Mouse (Mus musculus): ENCODE data around the gene Otop2. TPM values are rescaled to one million over a fixed set of nuclear protein-coding genes. Genes with fewer than 3 reads are reported as not detected.
A peak's percentile ranks its signal among the peaks of the same experiment; 100 is the strongest.

Gene Otop2
- polyA plus RNA-seq, 1 experiment from 2014 or later = not detected

DNA sequence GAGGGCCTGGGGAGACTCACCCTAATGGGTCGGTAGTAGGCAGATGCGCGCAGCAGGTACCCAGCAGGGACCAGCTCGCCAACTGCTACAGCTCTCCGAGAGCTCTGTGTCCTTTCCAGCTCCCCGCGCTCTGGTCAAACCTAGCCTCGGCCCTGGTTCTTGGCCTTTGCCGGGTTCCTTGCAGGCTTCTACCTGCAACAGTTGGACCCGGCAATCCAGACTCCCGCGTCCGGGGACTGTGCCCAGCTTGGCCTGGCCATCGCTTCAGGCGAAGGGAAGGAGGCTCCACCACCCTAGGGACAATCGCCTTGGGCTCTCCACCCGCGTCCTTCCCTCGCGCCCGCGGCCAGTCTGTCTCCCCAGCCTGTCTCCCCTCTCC lies 40.6 kb upstream of the Otop2 start:
- Histone ChIP-seq H3K9me3 (ENCODE audit: control insufficient read depth, low read depth, low read length) (no peaks in the 10 kb centered on the region), H3K36me3 (ENCODE audit: control insufficient read depth, insufficient read depth, low read length) (no peaks in the 10 kb centered on the region; the same call in 1 of the 2 replicates), H3K4me1 (ENCODE audit: control insufficient read depth, insufficient read depth, low read length) (peaks cover 7% of the 10 kb centered on the region; the same call in 1 of the 2 replicates), H3K4me3 (ENCODE audit: low read depth, low read length) (peak overlapping the region; percentile 32), H3K27ac (ENCODE audit: low read length) (no peak overlapping the region), H3K27me3 (ENCODE audit: control insufficient read depth, insufficient read depth, low read length) (peaks cover 58% of the 10 kb centered on the region), H3K4me2 (replicated peaks; ENCODE audit: low read depth, low read length) (peak overlapping the region; percentile 59), H3K9ac (replicated peaks; ENCODE audit: low read depth, low read length) (no peak overlapping the region)
- no peak for ATAC-seq (ENCODE audit: insufficient number of reproducible peaks, insufficient read depth, low FRiP score, low read depth)
- WGBS = 4% methylated on average over 22 of the region's 22 CpGs

DNA sequence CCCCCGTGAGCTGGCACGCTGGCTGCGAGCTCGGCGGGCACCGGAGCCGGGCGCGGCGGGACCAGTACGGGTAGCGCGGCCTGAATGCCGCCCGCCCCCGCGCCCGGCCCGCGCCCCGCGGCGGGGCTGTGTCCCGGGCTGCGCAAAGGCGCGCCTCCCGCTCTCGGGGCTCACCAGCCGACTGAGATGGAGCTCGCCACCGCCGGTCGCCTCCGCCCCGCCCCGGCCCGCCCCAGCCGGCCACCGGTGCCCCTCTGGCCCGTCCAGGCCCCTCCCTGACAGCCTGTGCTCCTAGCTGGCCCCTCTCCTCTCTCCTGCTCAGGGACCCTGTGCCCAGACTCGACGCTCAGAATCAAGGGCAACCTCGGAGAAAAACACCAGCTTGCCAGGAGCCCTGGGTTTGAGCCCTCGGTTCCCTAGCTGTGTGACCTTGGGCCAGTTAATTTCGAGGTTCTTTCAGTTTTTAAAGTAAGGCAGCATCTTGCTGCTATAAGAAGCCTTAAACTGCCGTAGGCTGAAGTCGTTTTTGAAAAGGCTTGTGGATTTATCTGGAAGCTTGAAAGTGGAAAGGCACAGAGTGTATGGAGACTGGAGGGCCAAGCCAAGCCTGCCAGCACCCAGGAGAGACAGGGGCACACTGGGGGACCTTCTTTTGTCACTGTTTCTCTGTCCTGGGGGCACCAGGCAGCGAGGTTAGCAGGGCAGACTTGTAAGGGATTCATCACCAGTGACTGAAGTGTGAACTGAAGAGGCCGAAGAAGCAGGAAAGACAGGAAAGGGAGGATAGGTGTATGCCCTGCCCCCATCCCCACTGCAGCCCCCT lies 39.7 kb upstream of the Otop2 start, which contains the start of gene Grin2c:
Gene Grin2c (minus strand): TSS at position 183 of the 823 bp plus-strand sequence.
- no peak within 1 kb of the TSS for H3K27ac ChIP-seq (ENCODE audit: low read length)
- peak within 1 kb of the TSS; percentile 32 for H3K4me3 ChIP-seq (ENCODE audit: low read depth, low read length)
- H3K4me1 ChIP-seq (ENCODE audit: control insufficient read depth, insufficient read depth, low read length) = peaks cover 7% of the 10 kb centered on the region; the same call in 1 of the 2 replicates
- H3K27me3 ChIP-seq (ENCODE audit: control insufficient read depth, insufficient read depth, low read length) = peaks cover 50% of the 10 kb centered on the region
- no peak for ATAC-seq (ENCODE audit: insufficient number of reproducible peaks, insufficient read depth, low FRiP score, low read depth)
- peak within 1 kb of the TSS; percentile 59 for H3K4me2 ChIP-seq (replicated peaks; ENCODE audit: low read depth, low read length)
- no peaks in the 10 kb centered on the region for H3K9me3 ChIP-seq (ENCODE audit: control insufficient read depth, low read depth, low read length)
- no peak within 1 kb of the TSS for H3K9ac ChIP-seq (replicated peaks; ENCODE audit: low read depth, low read length)
- no peaks in the 10 kb centered on the region; the same call in 1 of the 2 replicates for H3K36me3 ChIP-seq (ENCODE audit: control insufficient read depth, insufficient read depth, low read length)
- 6% methylated on average over 45 of the region's 50 CpGs for WGBS

DNA sequence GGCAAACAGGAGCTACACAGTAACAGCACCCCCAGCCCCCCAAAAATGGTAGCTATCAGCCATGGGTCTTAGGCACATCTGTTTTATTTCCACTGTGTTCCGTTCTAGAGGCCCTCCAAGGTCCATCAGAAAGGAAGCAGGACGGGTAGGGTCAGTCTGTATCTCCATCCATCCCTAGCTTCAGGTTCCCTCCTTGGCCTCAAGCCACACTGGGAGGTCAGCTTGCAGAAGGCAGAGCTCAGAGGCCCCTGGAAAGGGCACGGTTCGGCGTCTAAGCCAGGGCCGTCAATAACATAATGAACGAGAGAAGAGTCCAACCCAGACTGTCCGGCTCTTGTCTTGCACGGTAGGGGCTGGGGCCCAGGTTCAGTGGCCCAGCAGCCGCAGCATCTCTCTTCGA lies 39.0 kb upstream of the Otop2 start:
- no peak overlapping the region for H3K9ac ChIP-seq (replicated peaks; ENCODE audit: low read depth, low read length)
- WGBS = 64% methylated on average over 11 of the region's 11 CpGs
- H3K9me3 ChIP-seq (ENCODE audit: control insufficient read depth, low read depth, low read length) = no peaks in the 10 kb centered on the region
- no peaks in the 10 kb centered on the region; the same call in 1 of the 2 replicates for H3K36me3 ChIP-seq (ENCODE audit: control insufficient read depth, insufficient read depth, low read length)
- peaks cover 45% of the 10 kb centered on the region for H3K27me3 ChIP-seq (ENCODE audit: control insufficient read depth, insufficient read depth, low read length)
- H3K4me2 ChIP-seq (replicated peaks; ENCODE audit: low read depth, low read length) = no peak overlapping the region
- no peak overlapping the region for H3K27ac ChIP-seq (ENCODE audit: low read length)
- no peak overlapping the region for H3K4me3 ChIP-seq (ENCODE audit: low read depth, low read length)
- H3K4me1 ChIP-seq (ENCODE audit: control insufficient read depth, insufficient read depth, low read length) = peaks cover 7% of the 10 kb centered on the region; the same call in 1 of the 2 replicates
- no peak for ATAC-seq (ENCODE audit: insufficient number of reproducible peaks, insufficient read depth, low FRiP score, low read depth)

DNA sequence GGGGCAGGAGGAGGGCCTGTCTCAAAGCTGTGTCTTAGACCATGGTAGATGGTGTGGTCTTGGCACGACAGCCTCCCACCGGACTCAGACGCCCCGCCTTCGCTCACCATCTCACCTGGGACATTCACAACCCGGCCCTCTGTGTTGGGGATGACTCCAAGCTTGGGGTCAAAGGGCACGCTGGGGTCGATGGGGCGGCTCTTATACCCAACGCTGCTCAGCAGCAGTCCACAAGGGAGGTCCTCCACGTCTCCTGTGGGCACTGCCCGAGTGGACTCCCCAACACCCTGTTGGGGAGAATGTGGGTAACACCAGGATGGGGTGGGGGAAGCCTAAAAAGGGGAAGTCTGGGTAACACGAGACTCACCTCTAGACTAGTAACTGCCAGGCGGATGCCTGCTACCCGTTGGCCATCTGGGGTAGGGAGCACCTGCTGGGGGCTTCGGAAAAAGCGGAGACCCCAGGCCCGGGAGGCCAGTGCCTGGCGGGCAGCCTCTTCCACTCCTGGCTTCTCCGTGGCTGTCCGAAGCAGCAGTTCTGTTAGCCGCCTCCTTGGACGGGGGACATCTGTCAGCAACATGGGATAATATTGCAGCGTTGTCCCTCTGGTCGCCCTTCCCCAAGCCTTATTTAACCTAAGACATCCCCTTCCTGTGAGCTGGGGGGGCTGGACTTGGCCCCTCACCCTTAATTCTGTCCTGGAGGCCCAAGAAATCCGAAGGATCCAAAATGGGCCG lies 37.5 kb upstream of the Otop2 start:
- no peak for ATAC-seq (ENCODE audit: insufficient number of reproducible peaks, insufficient read depth, low FRiP score, low read depth)
- no peak overlapping the region for H3K4me2 ChIP-seq (replicated peaks; ENCODE audit: low read depth, low read length)
- no peaks in the 10 kb centered on the region; the same call in 1 of the 2 replicates for H3K36me3 ChIP-seq (ENCODE audit: control insufficient read depth, insufficient read depth, low read length)
- peaks cover 39% of the 10 kb centered on the region for H3K27me3 ChIP-seq (ENCODE audit: control insufficient read depth, insufficient read depth, low read length)
- no peak overlapping the region for H3K27ac ChIP-seq (ENCODE audit: low read length)
- no peak overlapping the region for H3K9ac ChIP-seq (replicated peaks; ENCODE audit: low read depth, low read length)
- H3K9me3 ChIP-seq (ENCODE audit: control insufficient read depth, low read depth, low read length) = no peaks in the 10 kb centered on the region
- WGBS = 91% methylated on average over 27 of the region's 27 CpGs
- H3K4me1 ChIP-seq (ENCODE audit: control insufficient read depth, insufficient read depth, low read length) = peaks cover 7% of the 10 kb centered on the region; the same call in 1 of the 2 replicates
- H3K4me3 ChIP-seq (ENCODE audit: low read depth, low read length) = no peak overlapping the region

DNA sequence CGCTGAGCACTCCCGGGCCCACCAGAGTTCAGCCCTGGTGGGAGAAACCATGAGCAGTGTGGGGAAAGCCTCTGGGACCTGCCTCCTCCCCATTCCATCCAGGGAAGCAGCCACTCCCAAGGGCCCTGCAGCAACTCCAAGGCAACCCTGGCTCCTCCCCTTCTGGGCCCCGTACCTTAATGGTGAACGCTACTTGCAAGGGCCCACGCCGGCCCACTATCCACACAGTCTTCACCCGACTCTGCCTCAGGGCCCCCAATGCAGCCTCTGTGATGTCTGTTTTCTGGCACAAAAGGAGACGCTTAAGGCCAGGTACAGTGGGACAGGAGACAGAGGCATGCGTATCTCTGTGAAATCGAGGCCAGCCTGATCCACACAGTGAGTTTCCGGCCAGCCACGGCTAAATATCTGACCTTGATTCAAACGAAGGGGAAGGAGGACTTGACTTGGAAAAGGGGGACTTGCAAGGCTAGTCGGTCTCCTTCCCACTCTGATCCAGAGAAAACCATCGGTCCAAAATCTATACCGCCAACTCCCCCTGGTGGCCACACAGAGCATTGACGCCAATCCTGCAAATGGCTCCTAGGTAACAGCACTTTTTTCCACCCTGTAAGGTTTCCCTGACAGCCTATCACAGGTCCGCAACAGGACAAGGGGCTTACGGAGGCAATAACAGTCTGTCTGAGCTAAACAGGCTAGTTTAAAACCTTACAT lies 36.7 kb upstream of the Otop2 start:
- WGBS = 25% methylated on average over 19 of the region's 19 CpGs
- Histone ChIP-seq H3K4me2 (replicated peaks; ENCODE audit: low read depth, low read length) (no peak overlapping the region), H3K27ac (ENCODE audit: low read length) (no peak overlapping the region), H3K9ac (replicated peaks; ENCODE audit: low read depth, low read length) (no peak overlapping the region), H3K4me1 (ENCODE audit: control insufficient read depth, insufficient read depth, low read length) (peaks cover 7% of the 10 kb centered on the region; the same call in 1 of the 2 replicates), H3K27me3 (ENCODE audit: control insufficient read depth, insufficient read depth, low read length) (peaks cover 31% of the 10 kb centered on the region), H3K9me3 (ENCODE audit: control insufficient read depth, low read depth, low read length) (no peaks in the 10 kb centered on the region), H3K36me3 (ENCODE audit: control insufficient read depth, insufficient read depth, low read length) (no peaks in the 10 kb centered on the region; the same call in 1 of the 2 replicates), H3K4me3 (ENCODE audit: low read depth, low read length) (no peak overlapping the region)
- 0 out of 2 replicates have a peak, but pooled peaks have one; percentile 5 for ATAC-seq (ENCODE audit: insufficient number of reproducible peaks, insufficient read depth, low FRiP score, low read depth)

DNA sequence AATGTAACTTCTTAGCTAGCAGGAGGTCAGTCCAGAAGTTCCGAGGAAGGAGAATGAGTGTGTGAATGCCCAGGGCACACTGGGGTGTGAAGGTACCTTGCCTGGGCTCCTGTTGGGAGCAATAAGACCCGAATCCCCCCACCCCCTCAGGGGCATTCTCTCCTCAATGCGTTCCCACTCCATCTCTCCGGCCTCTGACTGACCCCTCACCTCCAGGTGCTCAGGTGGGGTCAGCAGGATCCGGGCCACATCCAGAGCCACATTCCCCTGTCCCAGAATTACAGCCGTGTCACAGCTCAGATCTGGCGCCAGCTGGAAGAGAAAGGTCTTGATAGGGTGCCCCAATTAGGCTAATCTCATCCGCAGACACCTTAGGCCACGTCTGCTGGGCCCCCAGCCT lies 35.9 kb upstream of the Otop2 start:
- H3K4me2 ChIP-seq (replicated peaks; ENCODE audit: low read depth, low read length) = no peak overlapping the region
- no peaks in the 10 kb centered on the region; the same call in 1 of the 2 replicates for H3K36me3 ChIP-seq (ENCODE audit: control insufficient read depth, insufficient read depth, low read length)
- H3K27ac ChIP-seq (ENCODE audit: low read length) = no peak overlapping the region
- peaks cover 24% of the 10 kb centered on the region for H3K27me3 ChIP-seq (ENCODE audit: control insufficient read depth, insufficient read depth, low read length)
- WGBS = 74% methylated on average over 9 of the region's 9 CpGs
- ATAC-seq (ENCODE audit: insufficient number of reproducible peaks, insufficient read depth, low FRiP score, low read depth) = no peak
- no peak overlapping the region for H3K9ac ChIP-seq (replicated peaks; ENCODE audit: low read depth, low read length)
- no peak overlapping the region for H3K4me3 ChIP-seq (ENCODE audit: low read depth, low read length)
- H3K9me3 ChIP-seq (ENCODE audit: control insufficient read depth, low read depth, low read length) = no peaks in the 10 kb centered on the region
- peaks cover 9% of the 10 kb centered on the region; the same call in 1 of the 2 replicates for H3K4me1 ChIP-seq (ENCODE audit: control insufficient read depth, insufficient read depth, low read length)

DNA sequence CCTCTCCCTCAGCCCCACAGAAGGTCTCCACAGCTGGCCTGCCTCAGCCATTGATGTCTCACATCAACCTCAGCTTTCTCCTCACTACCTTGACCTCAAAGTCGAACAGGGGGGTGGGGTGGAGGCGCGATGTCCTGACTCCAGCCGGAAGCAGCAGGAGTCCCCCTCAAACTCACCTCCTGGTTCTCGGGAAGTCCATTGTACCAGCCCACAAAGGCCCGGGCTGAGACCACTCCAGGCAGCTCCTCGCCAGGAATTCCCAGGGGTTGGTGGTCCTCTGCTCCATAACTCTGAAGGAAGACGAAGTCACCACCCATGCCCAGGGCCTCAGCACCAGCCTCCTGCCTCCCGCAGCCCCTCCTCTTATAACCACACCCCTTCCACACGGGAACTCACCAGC lies 35.5 kb upstream of the Otop2 start:
- H3K36me3 ChIP-seq (ENCODE audit: control insufficient read depth, insufficient read depth, low read length) = no peaks in the 10 kb centered on the region; the same call in 1 of the 2 replicates
- H3K27ac ChIP-seq (ENCODE audit: low read length) = no peak overlapping the region
- no peak for ATAC-seq (ENCODE audit: insufficient number of reproducible peaks, insufficient read depth, low FRiP score, low read depth)
- no peak overlapping the region for H3K4me3 ChIP-seq (ENCODE audit: low read depth, low read length)
- H3K4me2 ChIP-seq (replicated peaks; ENCODE audit: low read depth, low read length) = no peak overlapping the region
- peaks cover 20% of the 10 kb centered on the region for H3K27me3 ChIP-seq (ENCODE audit: control insufficient read depth, insufficient read depth, low read length)
- no peak overlapping the region for H3K9ac ChIP-seq (replicated peaks; ENCODE audit: low read depth, low read length)
- peaks cover 11% of the 10 kb centered on the region; the same call in 1 of the 2 replicates for H3K4me1 ChIP-seq (ENCODE audit: control insufficient read depth, insufficient read depth, low read length)
- no peaks in the 10 kb centered on the region for H3K9me3 ChIP-seq (ENCODE audit: control insufficient read depth, low read depth, low read length)
- 60% methylated on average over 10 of the region's 10 CpGs for WGBS
